Mouse (Mus musculus): ENCODE measurements around the gene Jade2. TPM values are rescaled to one million over a fixed set of nuclear protein-coding genes. Genes with fewer than 3 reads are reported as not detected.

Jade2 gene
- polyA plus RNA-seq, 1 experiment, result 24.2 TPM

GRCm38 (mm10) chr11:51848324-51848723 lies 9.1 kb downstream of the Jade2 start:
- no peak overlapping the region for H3K27ac ChIP-seq (ENCODE audit: insufficient read depth, low read length)
- H3K4me3 ChIP-seq (ENCODE audit: insufficient read depth, low read length), result no peak overlapping the region
- no peak for TF ChIP-seq POLR2A (IDR thresholded peaks at IDR 0.05; ENCODE audit: extremely low read depth, insufficient read depth, low read length)
- TF ChIP-seq CTCF (IDR thresholded peaks at IDR 0.05; ENCODE audit: extremely low read depth, insufficient read depth, low read length), result no peak
- H3K4me1 ChIP-seq (ENCODE audit: control insufficient read depth, insufficient read depth, low read length), result no peaks in the 10 kb centered on the region

GRCm38 (mm10) chr11:51847902-51848301 lies 9.6 kb downstream of the Jade2 start:
- no peak overlapping the region for H3K4me3 ChIP-seq (ENCODE audit: insufficient read depth, low read length)

GRCm38 (mm10) chr11:51845981-51846883 lies 11.2 kb downstream of the Jade2 start:
- no peaks in the 10 kb centered on the region for H3K4me1 ChIP-seq (ENCODE audit: control insufficient read depth, insufficient read depth, low read length)
- H3K4me3 ChIP-seq (ENCODE audit: insufficient read depth, low read length), result no peak overlapping the region
- TF ChIP-seq CTCF (IDR thresholded peaks at IDR 0.05; ENCODE audit: extremely low read depth, insufficient read depth, low read length) (no peak), POLR2A (IDR thresholded peaks at IDR 0.05; ENCODE audit: extremely low read depth, insufficient read depth, low read length) (no peak)

More at GRCm38 (mm10) chr11:51847902-51848301, 9.6 kb downstream of the Jade2 start:
- TF ChIP-seq CTCF (IDR thresholded peaks at IDR 0.05; ENCODE audit: extremely low read depth, insufficient read depth, low read length) (no peak), POLR2A (IDR thresholded peaks at IDR 0.05; ENCODE audit: extremely low read depth, insufficient read depth, low read length) (no peak)
- H3K27ac ChIP-seq (ENCODE audit: insufficient read depth, low read length), result no peak overlapping the region
- H3K4me1 ChIP-seq (ENCODE audit: control insufficient read depth, insufficient read depth, low read length), result no peaks in the 10 kb centered on the region

GRCm38 (mm10) chr11:51844529-51845098 lies 12.8 kb downstream of the Jade2 start:
- Histone ChIP-seq H3K27ac (ENCODE audit: insufficient read depth, low read length) (no peak overlapping the region), H3K4me3 (ENCODE audit: insufficient read depth, low read length) (no peak overlapping the region), H3K4me1 (ENCODE audit: control insufficient read depth, insufficient read depth, low read length) (no peaks in the 10 kb centered on the region)
- TF ChIP-seq CTCF (IDR thresholded peaks at IDR 0.05; ENCODE audit: extremely low read depth, insufficient read depth, low read length), result no peak
- TF ChIP-seq POLR2A (IDR thresholded peaks at IDR 0.05; ENCODE audit: extremely low read depth, insufficient read depth, low read length), result no peak

More at GRCm38 (mm10) chr11:51845981-51846883, 11.2 kb downstream of the Jade2 start:
- no peak overlapping the region for H3K27ac ChIP-seq (ENCODE audit: insufficient read depth, low read length)

GRCm38 (mm10) chr11:51843898-51844297 lies 13.6 kb downstream of the Jade2 start:
- no peak overlapping the region for H3K4me3 ChIP-seq (ENCODE audit: insufficient read depth, low read length)
- no peaks in the 10 kb centered on the region for H3K4me1 ChIP-seq (ENCODE audit: control insufficient read depth, insufficient read depth, low read length)
- TF ChIP-seq POLR2A (IDR thresholded peaks at IDR 0.05; ENCODE audit: extremely low read depth, insufficient read depth, low read length) (no peak), CTCF (IDR thresholded peaks at IDR 0.05; ENCODE audit: extremely low read depth, insufficient read depth, low read length) (no peak)
- no peak overlapping the region for H3K27ac ChIP-seq (ENCODE audit: insufficient read depth, low read length)

GRCm38 (mm10) chr11:51843168-51843567 lies 14.3 kb downstream of the Jade2 start:
- Histone ChIP-seq H3K4me1 (ENCODE audit: control insufficient read depth, insufficient read depth, low read length) (no peaks in the 10 kb centered on the region), H3K27ac (ENCODE audit: insufficient read depth, low read length) (no peak overlapping the region)

GRCm38 (mm10) chr11:51841149-51841548 lies 16.3 kb downstream of the Jade2 start:
- H3K4me1 ChIP-seq (ENCODE audit: control insufficient read depth, insufficient read depth, low read length), result no peaks in the 10 kb centered on the region
- H3K27ac ChIP-seq (ENCODE audit: insufficient read depth, low read length), result no peak overlapping the region
- no peak overlapping the region for H3K4me3 ChIP-seq (ENCODE audit: insufficient read depth, low read length)
- TF ChIP-seq POLR2A (IDR thresholded peaks at IDR 0.05; ENCODE audit: extremely low read depth, insufficient read depth, low read length) (no peak), CTCF (IDR thresholded peaks at IDR 0.05; ENCODE audit: extremely low read depth, insufficient read depth, low read length) (no peak)

More at GRCm38 (mm10) chr11:51843168-51843567, 14.3 kb downstream of the Jade2 start:
- H3K4me3 ChIP-seq (ENCODE audit: insufficient read depth, low read length), result no peak overlapping the region
- TF ChIP-seq POLR2A (IDR thresholded peaks at IDR 0.05; ENCODE audit: extremely low read depth, insufficient read depth, low read length) (no peak), CTCF (IDR thresholded peaks at IDR 0.05; ENCODE audit: extremely low read depth, insufficient read depth, low read length) (no peak)

- TF ChIP-seq CTCF (IDR thresholded peaks at IDR 0.05; ENCODE audit: extremely low read depth, insufficient read depth, low read length) (no peak), POLR2A (IDR thresholded peaks at IDR 0.05; ENCODE audit: extremely low read depth, insufficient read depth, low read length) (no peak)
- H3K4me1 ChIP-seq (ENCODE audit: control insufficient read depth, insufficient read depth, low read length), result no peaks in the 10 kb centered on the region
- H3K27ac ChIP-seq (ENCODE audit: insufficient read depth, low read length), result no peak overlapping the region
- H3K4me3 ChIP-seq (ENCODE audit: insufficient read depth, low read length), result no peak overlapping the region
Observed at GRCm38 (mm10) chr11:51840657-51841056, 16.8 kb downstream of the Jade2 start.

GRCm38 (mm10) chr11:51839973-51840372 lies 17.5 kb downstream of the Jade2 start:
- H3K4me3 ChIP-seq (ENCODE audit: insufficient read depth, low read length), result no peak overlapping the region
- H3K4me1 ChIP-seq (ENCODE audit: control insufficient read depth, insufficient read depth, low read length), result no peaks in the 10 kb centered on the region
- TF ChIP-seq CTCF (IDR thresholded peaks at IDR 0.05; ENCODE audit: extremely low read depth, insufficient read depth, low read length) (no peak), POLR2A (IDR thresholded peaks at IDR 0.05; ENCODE audit: extremely low read depth, insufficient read depth, low read length) (no peak)
- no peak overlapping the region for H3K27ac ChIP-seq (ENCODE audit: insufficient read depth, low read length)
